Mouse (Mus musculus) neural tube, embryonic 14.5 days (tissue): ENCODE data around the gene Hpd. TPM values are rescaled to one million over a fixed set of nuclear protein-coding genes. Genes with fewer than 3 reads are reported as not detected.

Experiments used
- ATAC-seq: fragments of 200-750 bp; cut with Nextera tagmentation; 2 replicates; pipeline ENCODE4 v1.8.0; 2017; ENCODE audit warnings: low read depth, mild to moderate bottlenecking, moderate TSS enrichment, moderate library complexity
- H3K27ac ChIP-seq: fragments of 300-500 bp; sonication (generic); 2 replicates; pipeline ENCODE4 v1.5.1; 2014; ENCODE audit warnings: low read depth, mild to moderate bottlenecking, control low read depth, low read length, moderate library complexity, mixed read lengths
- H3K27me3 ChIP-seq: fragments of 300-500 bp; sonication (generic); 2 replicates; pipeline ENCODE4 v1.6.1; 2014; ENCODE audit warnings: low read length; ENCODE audit not compliant: control insufficient read depth, insufficient read depth
- H3K36me3 ChIP-seq: fragments of 300-500 bp; sonication (generic); 2 replicates; pipeline ENCODE4 v1.6.1; 2014; ENCODE audit warnings: low read length, mixed read lengths; ENCODE audit not compliant: control insufficient read depth, insufficient read depth
- H3K4me1 ChIP-seq: fragments of 300-500 bp; sonication (generic); 2 replicates; pipeline ENCODE4 v1.6.1; 2014; ENCODE audit warnings: low read length; ENCODE audit not compliant: control insufficient read depth, insufficient read depth
- H3K4me2 ChIP-seq: fragments of 300-500 bp; sonication (generic); 2 replicates; pipeline ENCODE4 v1.6.1; 2014; ENCODE audit warnings: mild to moderate bottlenecking, low read depth, low read length, control low read depth
- H3K4me3 ChIP-seq: fragments of 300-500 bp; sonication (generic); 2 replicates; pipeline ENCODE4 v1.5.1; 2014; ENCODE audit warnings: low read depth, low read length, control low read depth, mixed read lengths
- H3K9ac ChIP-seq: fragments of 300-500 bp; sonication (generic); replicated peaks from 2 replicates; pipeline ENCODE4 v1.6.1; 2014; ENCODE audit warnings: low read depth, mild to moderate bottlenecking, control low read depth, low read length, mixed read lengths
- H3K9me3 ChIP-seq: fragments of 300-500 bp; sonication (generic); 2 replicates; pipeline ENCODE4 v1.6.1; 2016; ENCODE audit warnings: low read length; ENCODE audit not compliant: control insufficient read depth
- WGBS: fragments of 180-500 bp; shearing (Covaris S2); extraction: QIAGEN DNeasy Blood & Tissue Kit; methylation state at CpG from one replicate; pipeline ENCODE4 v1.1.7; 2014; 5-methylcytosine and 5-hydroxymethylcytosine counted together
- polyA plus RNA-seq: library from polyadenylated mRNA; unstranded; fragments of >200 nt; fragmentation: Nextera tagmentation; extraction: Ambion mirVana; gene quantifications from 2 replicates; pipeline ENCODE4 v1.2.1, GENCODE M21; 2014

The Hpd gene
- polyA plus RNA-seq, 1 experiment from 2014 or later: not detected

- Histone ChIP-seq H3K4me1 (peaks cover 62% of the 10 kb centered on the region), H3K9ac (no peak overlapping the region; the same call in 1 of the 2 replicates), H3K27ac (no peak overlapping the region), H3K27me3 (no peaks in the 10 kb centered on the region), H3K36me3 (peaks cover 45% of the 10 kb centered on the region), H3K9me3 (no peaks in the 10 kb centered on the region), H3K4me3 (no peak overlapping the region), H3K4me2 (no peak overlapping the region)
- 83% methylated on average over 24 of the region's 25 CpGs for WGBS
- no peak for ATAC-seq
Observed at GRCm38 (mm10) chr5:123148073-123148722, 34.3 kb downstream of the Hpd start.

GRCm38 (mm10) chr5:123147569-123147968, 35.0 kb downstream of the Hpd start:
- H3K27me3 ChIP-seq: no peaks in the 10 kb centered on the region
- peaks cover 62% of the 10 kb centered on the region for H3K4me1 ChIP-seq
- WGBS: 85% methylated on average over 17 of the region's 17 CpGs
- no peak overlapping the region for H3K27ac ChIP-seq
- ATAC-seq: no peak
- peaks cover 41% of the 10 kb centered on the region for H3K36me3 ChIP-seq
- H3K4me2 ChIP-seq: no peak overlapping the region
- no peak overlapping the region for H3K4me3 ChIP-seq
- no peak overlapping the region for H3K9ac ChIP-seq
- no peaks in the 10 kb centered on the region for H3K9me3 ChIP-seq

DNA sequence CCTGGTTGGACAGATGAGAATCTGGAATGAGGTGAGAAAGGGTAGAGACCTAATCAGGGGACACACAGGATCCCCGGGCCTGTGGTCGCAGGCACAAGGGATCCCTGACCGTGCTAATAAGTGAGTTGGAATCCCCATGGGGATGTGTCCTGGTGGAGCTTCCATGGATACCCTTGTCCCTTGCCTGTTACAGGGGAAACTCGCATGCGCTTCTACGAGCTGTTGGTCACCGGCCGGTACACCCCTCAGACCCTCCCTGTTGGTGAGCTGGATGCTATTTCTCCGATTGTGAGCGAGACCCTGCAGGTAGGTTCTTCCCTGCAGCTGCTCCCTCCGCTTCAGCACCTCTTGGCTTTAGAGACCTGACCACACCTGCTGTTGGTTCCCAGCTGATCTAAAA, 36.2 kb downstream of the Hpd start:
- Histone ChIP-seq H3K27me3 (no peaks in the 10 kb centered on the region), H3K4me3 (no peak overlapping the region), H3K9me3 (no peaks in the 10 kb centered on the region), H3K4me1 (peaks cover 61% of the 10 kb centered on the region), H3K9ac (no peak overlapping the region), H3K27ac (no peak overlapping the region), H3K4me2 (no peak overlapping the region), H3K36me3 (peaks cover 31% of the 10 kb centered on the region)
- WGBS: 87% methylated on average over 11 of the region's 11 CpGs
- no peak for ATAC-seq

- Histone ChIP-seq H3K36me3 (peaks cover 30% of the 10 kb centered on the region), H3K4me3 (peak overlapping the region; percentile 92), H3K9ac (peak overlapping the region; percentile 25; the same call in 1 of the 2 replicates), H3K27me3 (no peaks in the 10 kb centered on the region), H3K27ac (no peak overlapping the region), H3K4me2 (peak overlapping the region; percentile 100), H3K9me3 (no peaks in the 10 kb centered on the region), H3K4me1 (peaks cover 47% of the 10 kb centered on the region)
- ATAC-seq: no peak
- 36% methylated on average over 20 of the region's 20 CpGs for WGBS
Observed at GRCm38 (mm10) chr5:123144746-123145590, 37.6 kb downstream of the Hpd start.

DNA sequence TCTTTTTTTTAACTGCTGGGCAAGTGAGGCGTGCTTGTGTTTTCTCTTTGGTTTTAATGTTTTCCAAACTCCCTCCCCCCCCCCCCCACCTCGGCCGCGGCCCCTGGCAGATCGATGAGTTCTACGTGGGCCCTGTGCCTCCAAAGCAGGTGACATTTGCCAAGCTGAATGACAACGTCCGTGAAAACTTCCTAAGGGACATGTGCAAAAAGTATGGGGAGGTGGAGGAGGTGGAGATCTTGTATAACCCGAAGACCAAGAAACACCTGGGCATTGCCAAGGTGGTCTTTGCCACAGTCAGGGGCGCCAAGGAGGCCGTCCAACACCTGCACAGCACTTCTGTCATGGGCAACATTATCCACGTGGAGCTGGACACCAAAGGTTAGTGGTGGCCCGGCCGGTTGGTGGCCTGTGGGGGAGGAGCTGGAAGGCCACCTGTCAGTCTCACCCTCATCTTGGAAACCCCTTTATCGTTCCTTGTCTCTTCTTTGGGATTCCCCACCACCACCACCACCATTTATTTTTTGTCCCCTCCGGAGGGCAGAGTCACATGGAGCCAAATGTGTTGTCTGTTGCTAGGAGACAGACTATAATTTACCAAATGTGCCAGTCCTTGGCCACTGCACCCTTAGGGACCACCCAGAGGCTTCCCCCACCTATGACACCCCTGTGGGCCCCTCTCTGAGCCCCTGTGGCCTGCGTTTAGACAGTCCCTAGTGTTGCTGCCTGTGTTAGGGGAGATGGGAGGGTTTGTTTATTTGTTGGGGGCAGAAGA, 38.4 kb downstream of the Hpd start:
- Histone ChIP-seq H3K9me3 (no peaks in the 10 kb centered on the region), H3K4me2 (peak overlapping the region; percentile 100), H3K9ac (peak overlapping the region; percentile 100; the same call in 1 of the 2 replicates), H3K4me1 (peaks cover 41% of the 10 kb centered on the region), H3K4me3 (peak overlapping the region; percentile 92), H3K27ac (no peak overlapping the region; the same call in 1 of the 2 replicates), H3K27me3 (no peaks in the 10 kb centered on the region), H3K36me3 (peaks cover 28% of the 10 kb centered on the region)
- 5% methylated on average over 17 of the region's 17 CpGs for WGBS
- ATAC-seq: no peak

GRCm38 (mm10) chr5:123143251-123143970, 39.1 kb downstream of the Hpd start:
- Histone ChIP-seq H3K9me3 (no peaks in the 10 kb centered on the region), H3K4me2 (peak overlapping the region; percentile 100), H3K27ac (peak overlapping the region; percentile 99), H3K27me3 (no peaks in the 10 kb centered on the region), H3K9ac (peak overlapping the region; percentile 100), H3K4me3 (peak overlapping the region; percentile 92), H3K4me1 (peaks cover 33% of the 10 kb centered on the region), H3K36me3 (peaks cover 21% of the 10 kb centered on the region)
- WGBS: under 1% methylated on average over 24 of the region's 24 CpGs
- no peak for ATAC-seq

- Histone ChIP-seq H3K27me3 (no peaks in the 10 kb centered on the region), H3K4me3 (peak within 1 kb of the TSS; percentile 92), H3K4me1 (peaks cover 30% of the 10 kb centered on the region), H3K36me3 (peaks cover 13% of the 10 kb centered on the region), H3K9me3 (no peaks in the 10 kb centered on the region), H3K9ac (peak within 1 kb of the TSS; percentile 100), H3K4me2 (peak within 1 kb of the TSS; percentile 100), H3K27ac (peak within 1 kb of the TSS; percentile 99)
- ATAC-seq: peak; percentile 19; the same call in 1 of the 2 replicates
- WGBS: under 1% methylated on average over 51 of the region's 103 CpGs
Observed at GRCm38 (mm10) chr5:123142161-123143157, 40.1 kb downstream of the Hpd start, which contains the start of gene Setd1b. Gene Setd1b, plus strand, starts transcription at chr5:123142193.
